Mouse (Mus musculus) thymus, postnatal 4 days (tissue): Measurements from ENCODE around the gene Sec62.

Experiments used
- DNase-seq: peaks from one replicate; pipeline ENCODE4 v3.0.0; 2021

Gene Sec62

DNA sequence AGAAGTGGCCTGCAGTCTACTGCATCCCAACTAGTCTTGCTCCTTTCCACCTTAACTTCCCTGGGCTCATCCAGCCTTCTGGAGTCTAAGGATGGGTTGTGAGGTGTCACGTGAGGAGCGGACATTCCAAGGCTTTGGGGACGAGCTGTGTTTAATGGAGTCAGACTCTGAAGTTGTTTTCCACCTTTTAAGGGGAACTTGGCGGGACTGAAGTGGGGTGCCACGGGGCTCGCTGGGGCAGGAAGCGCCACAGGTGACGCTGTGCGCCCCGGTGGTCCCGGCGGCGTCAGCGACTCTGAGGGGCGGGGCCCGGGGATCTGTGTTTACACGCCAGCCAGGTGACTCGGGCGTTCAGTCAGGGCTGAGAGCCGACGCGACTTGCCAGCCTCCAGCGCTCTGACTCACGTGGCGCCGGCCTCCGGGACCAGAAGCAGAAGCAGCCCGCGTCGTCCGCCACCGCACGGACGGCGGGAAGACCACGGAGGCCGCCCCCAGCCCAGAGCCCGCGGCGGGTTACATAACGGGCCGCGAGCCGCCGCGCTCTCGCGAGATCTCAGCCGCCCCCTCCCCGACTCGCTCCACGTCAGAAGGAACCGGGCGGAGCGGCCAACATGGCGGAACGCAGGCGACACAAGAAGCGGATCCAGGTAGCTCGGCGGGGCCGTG is at the start of gene Sec62:
Sec62 (plus strand) TSS at position 139 of the 666 bp plus-strand sequence.
- DNase-seq: peak; percentile 96

DNA sequence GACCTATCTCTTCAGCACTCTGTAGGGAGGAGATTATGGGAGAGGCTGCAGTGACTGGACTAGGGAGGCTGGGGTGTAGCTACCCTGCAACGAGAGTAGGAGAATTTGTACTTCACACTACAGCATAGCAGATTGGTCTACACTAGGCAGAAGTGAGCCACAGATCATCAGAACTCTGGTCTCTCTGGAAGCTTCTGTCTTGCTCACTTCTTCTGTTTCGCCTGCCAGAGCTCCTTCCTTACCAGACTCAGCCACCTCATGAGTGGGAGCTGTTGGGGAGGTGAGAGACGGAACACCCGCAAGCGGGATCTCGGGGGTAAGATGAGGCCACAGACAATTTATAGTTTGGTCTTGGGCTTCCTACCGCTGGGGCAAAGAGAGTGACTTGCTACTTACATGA is 49.8 kb upstream of the Sec62 start:
- no peak for DNase-seq

DNA sequence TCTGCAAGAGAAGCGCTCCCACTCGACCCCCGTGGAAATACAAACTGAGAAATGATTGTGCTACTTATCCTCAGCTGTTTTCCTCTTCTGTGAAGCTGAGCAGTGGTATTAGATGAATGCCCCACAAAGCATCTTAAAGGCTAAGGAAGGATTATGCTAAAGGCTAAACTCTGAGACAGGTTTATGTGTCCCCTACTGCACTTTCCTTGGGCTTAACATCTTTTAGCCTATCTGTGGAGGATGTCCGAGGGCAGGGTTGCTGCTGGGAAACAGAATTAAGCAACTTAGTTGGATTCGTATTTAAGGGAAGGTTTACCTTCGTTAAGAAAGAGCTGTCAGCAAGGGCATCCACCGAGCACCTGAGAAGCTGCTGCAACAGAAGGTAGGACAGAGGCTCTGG is 46.7 kb upstream of the Sec62 start, which contains the start of gene Samd7:
Samd7 (plus strand) TSS at position 288 of the 400 bp plus-strand sequence.
- DNase-seq: no peak

DNA sequence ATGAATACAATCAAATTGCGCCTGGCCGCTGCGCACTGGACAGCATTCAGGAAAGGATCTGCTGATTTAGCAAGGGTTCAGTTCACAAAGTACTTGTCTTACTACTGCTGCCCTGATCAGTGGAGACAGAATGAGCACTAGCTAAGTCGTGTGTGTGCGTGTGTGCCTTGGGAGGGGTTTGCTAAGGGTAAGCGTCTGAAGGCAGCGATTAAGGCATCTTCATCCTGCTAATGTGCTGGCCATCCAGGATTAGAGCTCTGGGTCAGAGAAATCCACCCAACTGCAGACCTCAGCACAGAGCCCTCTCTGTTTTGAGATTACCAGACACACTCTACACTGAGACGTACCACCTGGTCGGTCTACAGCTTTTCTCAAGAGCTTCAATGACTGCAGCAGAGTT is 44.4 kb upstream of the Sec62 start:
- DNase-seq: no peak

DNA sequence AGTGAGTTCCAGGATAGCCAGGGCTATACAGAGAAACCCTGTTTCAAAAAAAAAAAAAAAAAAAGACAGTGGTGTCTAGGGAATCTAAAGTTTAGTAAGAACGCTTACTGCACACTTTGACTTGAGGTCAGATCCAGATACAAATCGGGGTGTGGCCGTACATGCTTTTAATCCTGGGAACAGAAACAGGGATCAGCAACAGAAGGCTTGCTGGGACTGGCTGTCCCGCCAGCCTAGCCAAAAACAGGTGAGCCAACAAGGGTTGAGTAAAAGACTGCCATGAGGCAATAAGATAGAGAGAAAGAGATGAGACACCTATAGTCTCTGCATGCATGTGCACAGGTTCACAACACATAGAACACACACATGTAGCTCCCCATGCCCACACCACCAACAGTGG is 38.0 kb upstream of the Sec62 start:
- no peak for DNase-seq

DNA sequence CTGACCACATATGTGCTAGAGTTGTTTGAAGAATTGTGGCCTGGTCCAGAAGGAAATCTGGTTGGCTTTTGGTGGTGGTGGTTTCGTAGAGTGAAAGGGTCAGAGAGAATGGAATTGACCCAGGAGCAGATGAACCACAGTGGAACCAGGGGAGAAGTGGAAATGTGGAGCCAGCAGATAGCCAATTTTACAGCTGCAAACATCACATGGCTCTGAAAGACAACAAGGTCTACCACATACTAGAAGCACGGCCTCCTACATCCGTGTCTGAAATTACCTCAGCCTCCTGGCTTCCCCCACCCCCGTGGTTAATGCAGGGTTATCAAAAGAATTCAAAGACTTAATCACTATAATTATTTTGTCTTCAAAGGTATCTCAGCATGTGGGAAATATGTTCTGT is 27.8 kb upstream of the Sec62 start:
- no peak for DNase-seq

DNA sequence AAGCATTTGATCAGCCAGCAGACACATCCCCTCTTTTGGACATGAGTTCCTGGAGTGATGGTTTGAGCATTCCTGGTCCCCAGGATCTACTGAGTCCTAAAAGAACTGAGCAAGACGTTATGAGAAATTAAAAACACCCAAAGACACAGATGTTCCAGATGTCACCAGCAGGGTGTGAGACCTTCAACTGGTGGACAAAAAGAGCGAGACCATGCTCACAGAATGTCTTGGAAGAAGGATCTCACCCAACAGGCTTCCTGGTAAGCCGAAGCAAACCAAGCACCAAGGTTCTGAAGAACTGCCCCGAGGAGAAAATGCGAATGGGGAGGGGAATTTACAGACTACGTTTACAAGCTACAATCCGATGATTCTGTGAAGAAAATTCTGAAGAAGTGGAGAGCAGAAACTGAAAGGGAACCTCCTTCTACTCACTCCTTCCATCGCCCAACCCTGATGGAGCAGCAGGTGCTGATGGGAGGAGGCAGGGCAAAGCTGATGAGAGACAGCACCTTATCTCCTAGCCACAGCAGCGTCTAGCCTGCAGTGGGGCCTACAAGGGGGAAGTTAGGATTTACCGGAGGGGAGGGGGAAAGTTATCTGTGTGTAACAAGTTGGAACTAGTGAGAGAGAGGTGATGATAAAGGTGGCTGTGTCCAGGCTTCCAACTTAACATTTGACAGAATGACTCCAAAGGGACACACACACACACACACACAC is 27.2 kb upstream of the Sec62 start:
- DNase-seq: peak; percentile 46

DNA sequence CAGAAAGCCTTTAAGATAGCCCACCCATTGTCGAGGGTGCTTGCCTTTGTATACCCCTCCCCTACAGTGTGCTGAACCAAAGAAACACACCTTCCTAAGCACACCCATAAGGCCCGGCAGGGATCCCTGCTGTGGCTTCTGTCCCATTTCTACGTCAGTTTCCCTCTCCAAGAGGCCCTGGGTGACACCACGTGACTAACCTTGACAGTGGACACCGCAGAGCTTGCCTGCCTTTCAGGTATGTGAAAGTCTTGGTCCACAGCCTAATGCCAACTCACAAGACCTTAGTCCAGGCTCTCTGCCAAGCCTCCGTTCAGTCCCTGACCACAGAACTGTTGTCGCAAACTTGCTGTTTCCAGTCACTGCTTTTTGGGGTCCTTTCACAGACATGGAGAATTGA is 26.5 kb upstream of the Sec62 start:
- no peak for DNase-seq

DNA sequence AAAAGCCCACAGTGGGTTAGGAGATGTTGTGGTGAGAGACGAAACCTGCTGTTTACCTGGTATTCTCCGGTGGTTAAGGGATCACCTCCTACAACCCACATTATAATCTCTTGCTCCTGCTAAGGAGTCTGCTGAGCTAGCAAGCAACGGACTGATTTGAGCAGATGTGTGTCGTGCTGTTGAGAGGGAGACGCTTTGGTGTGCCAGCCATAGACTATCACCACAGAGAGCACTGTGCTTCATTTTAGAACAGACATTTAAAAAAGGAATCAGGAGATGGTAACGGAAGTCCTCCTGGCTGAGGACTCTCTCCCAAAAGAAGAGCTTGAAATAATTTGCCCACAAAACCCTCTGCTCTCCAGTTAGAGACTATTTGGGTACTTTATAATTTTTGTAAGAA is 25.4 kb upstream of the Sec62 start:
- no peak for DNase-seq

DNA sequence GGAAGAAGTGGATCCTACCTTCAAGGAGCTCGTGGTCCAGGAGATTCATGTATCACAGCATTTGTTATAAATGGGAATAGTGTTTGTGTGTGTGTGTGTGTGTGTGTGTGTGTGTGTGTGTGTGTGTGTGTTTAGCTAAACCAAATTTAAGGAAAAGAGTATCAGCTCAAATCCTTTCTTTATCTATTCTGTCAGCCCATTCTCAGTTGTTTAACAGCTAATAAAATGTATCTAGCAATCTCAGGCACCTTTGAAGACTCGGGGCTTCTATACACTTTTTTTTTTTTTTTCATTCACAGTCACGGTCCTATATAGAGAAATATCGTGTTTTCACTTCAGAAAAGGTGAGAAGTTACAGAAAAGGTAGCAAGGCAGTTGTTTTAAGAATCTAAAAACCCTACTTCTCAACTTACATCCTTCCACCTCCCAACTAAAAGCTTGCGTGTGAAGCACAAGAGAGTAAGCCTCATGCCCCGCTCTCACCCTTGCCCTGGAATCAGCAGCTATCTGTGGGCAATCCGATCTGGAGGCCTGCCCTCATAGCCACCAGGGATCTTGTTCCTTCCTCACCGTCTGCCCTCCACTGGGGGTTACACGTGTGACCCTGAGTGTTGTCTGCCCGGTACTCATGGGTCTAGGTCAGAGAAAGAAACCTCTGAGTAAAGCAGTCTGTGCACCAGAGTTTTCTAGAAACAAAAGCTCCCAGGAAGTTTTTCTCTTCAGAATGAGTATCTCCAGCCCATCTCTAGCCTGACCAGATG is 22.7 kb upstream of the Sec62 start:
- no peak for DNase-seq

DNA sequence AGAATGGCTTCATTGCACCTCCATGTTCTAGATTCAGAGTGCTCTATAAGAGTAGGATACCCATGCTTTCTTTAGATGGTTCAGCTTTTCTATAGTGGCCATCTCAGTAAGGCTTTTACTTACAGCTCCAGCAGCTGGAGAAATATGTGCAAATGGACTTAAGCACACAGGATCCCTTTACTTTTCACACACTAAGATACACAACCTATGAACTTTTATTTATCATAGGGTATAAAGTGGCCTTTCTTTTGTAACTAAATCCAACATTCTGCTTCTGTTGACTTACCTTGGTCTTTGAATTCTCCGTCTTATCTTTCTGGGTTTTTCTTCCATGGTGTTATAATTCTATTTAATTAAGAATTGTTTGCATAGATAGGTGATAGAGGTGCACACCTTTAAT is 21.1 kb upstream of the Sec62 start:
- no peak for DNase-seq

DNA sequence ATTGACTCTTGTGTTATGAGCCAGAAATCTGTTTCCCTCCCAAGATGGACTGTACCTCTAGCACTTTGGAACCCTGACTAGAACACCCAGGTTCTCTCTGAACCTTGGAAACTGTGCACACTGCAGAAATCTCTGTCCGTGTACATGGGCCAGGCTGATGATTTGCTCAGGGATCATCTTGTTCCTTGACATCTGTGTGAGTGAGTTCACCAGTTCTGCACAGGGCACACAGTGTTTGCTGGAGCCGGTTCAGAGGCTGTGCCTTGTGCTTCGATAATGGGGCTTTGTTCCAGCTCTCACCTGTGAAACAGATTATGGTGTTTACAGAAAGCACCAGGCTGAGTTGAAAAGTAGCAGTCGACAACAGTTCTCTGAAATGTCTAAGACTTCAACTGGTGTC is 20.0 kb upstream of the Sec62 start:
- DNase-seq: no peak

DNA sequence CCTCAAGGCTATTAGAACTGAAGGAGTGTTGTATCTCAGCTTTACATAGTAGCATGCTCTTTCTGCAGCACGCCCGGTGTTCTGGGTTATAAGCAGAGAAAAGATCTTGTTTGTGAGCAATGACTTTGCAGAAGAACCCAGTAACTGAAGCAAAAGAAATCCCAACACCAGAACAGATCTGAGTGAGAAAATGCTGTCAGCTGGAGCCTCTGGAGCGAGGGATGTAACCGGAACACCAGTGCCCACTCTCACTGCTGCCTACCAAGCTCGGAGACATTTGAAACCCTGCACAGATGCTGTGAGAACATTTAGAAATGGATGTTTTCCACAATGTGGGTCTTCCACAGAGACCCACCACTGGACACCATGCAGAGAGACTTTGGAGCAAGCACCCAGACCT is 18.0 kb upstream of the Sec62 start:
- DNase-seq: no peak

DNA sequence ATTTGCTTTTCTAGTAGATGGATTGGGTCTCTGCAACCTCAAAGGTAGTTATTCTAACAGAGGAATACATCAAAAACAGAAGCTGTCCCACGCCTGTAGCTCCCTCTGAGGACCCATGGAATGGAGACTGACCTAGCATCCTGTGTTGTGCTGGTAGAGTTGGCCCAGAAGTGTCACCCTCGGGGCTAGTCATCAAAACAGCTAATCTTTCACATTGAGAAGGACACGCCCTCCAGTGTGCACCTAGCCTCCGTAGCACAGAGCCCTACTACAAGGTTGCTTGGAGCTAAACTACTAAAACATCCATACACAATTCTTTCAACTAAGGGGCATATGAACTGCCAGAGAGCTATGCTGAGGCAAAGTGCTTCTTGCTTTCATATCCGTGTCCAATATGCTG is 14.7 kb upstream of the Sec62 start:
- no peak for DNase-seq

DNA sequence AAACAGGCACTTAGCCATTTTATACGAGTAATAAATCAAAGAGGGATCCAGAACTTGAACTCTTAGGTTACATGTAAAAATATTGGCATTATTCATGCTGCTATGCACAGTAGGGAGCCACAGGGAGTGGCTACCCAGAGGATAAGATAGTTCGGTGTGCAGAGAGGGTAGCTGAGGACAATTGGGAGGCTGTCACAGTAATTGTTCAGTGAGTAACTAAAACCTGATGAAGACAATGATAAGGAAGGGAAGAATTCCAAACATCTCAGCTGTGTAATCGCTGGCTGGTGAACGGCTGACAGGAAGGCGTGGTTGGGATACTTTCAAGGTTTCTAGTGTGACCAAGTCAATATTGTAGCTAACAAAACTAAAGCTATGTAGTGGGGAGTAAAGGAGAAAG is 4.1 kb upstream of the Sec62 start:
- no peak for DNase-seq

DNA sequence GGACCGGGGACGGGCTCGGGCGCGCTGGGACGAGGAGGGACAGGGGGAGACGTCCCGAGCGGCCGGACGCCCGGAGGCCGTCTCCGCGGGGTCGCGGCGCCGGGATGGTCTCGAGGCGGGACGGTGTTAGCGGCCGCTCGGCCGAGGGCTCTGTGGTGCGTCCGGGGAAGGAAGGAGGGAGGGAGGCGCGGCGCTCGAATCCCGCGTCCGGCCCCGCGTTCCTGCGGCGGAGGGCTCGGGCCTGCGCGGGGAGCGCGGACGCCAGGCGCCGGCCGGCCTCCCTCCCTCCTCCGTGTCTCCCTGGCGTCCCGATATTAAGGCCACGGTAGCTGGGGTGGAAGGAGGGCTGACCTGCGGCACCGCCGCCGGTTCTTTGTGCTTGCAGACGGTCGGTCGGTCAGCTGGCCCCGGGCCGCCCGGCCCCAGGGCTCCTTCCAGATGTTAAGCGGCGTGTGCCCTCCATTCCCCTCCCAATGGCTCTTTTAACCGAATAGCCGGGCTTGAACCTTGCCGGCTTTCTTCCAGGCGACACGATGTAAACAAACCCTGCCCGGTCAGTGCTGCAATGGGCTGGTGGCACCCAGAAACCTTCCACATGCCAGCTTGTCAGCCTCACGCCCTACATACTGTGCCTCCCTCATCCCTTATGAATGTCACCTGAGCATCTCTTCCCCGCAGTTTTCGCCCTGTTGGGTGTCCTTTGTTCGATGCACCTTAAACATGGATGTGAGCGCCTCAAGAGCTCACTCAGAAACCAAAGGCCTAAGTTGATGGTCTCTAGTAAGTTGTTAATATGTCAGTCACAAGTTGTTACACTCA is 937 bp downstream of the Sec62 start:
- DNase-seq: no peak

DNA sequence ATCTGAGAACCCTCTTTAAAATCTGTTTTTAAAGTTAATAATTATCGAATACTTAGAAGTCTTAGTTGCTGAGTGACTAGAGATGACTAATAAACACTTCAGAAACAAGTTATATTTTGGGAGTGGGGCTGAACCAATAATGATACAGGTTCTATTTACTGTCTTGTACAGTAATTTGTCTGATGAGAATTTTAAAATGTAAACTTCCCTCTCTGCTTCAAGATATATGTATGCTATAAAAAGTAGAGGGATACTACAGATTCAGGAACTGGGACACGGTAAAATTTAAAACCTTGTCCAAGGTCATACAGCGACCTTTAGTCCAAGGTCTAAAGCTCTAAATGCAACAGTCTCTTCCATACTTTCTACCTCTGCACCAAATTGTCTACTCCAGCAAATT is 9.5 kb downstream of the Sec62 start:
- DNase-seq: no peak

DNA sequence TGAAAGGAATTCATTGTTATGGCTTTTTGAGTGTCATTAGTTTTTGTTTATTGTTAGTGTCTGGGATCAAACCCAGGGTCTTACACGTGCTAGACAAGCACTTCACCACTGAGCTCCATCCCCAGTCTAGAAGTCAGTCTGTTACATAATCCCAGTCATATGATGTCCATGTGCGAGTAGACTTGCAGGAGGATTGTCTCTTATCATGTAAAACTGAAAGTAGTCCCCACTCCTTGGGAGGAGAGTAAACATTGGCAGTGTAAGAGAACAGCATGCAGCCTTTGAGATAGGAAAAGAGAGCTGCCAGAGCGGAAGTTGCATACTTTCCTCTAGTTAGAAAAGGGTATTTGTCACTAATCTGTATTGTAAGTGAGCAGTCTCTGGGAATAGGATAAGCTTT is 20.2 kb downstream of the Sec62 start:
- no peak for DNase-seq

DNA sequence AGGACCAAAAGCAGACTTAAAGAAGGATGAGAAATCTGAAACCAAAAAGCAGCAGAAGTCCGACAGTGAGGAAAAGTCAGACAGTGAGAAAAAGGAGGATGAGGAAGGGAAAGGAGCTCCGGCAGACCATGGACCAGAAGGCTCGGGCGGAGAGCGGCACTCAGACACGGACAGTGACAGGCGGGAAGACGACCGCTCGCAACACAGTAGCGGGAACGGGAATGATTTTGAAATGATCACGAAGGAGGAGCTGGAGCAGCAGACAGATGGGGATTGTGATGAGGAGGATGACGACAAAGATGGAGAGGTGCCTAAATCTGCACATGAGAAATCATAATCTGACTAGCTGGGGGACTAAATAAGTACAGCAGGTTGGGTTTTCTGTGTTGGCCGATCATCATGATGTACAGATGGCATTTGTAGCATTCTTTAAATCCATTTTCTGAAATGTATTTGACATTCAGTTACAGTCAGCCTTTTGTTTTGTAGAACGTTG is 26.0 kb downstream of the Sec62 start:
- no peak for DNase-seq

DNA sequence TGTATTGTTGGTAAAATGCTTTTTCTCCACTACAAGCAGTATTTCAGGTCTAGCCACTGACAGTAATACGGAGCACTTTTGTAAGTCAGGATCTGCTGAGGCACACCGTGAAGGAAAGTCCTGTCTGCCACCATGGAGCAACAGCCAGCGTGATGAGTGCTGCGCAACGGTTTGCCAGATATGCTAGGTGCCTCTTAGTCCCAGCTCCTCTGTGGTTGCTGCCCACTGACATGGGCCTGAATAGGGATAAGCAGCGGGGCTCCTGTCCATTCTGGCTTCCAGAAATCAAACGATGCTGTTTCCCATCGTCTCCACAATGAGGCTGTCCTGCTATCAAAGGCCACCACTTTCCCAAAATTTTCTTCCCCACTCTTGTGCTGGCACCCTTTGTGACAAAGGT is 29.5 kb downstream of the Sec62 start:
- DNase-seq: no peak

DNA sequence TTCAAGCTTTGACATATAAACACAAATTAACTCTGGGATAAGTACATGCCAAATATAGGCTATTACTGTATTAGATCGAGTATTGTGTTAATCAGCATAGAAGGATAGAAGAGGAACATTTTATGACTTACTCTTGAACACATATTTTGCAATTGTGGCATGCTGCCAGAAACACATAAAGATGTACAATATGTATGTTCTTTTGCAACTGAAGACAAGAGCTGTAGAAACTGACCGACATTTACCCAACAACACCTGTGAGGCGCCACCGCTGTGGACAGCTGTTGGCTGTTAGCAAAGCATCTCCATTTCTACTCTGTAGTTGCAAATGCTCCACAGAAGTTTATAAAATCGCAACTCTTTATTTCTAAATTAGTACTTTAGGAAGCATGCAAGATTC is 33.4 kb downstream of the Sec62 start:
- no peak for DNase-seq

DNA sequence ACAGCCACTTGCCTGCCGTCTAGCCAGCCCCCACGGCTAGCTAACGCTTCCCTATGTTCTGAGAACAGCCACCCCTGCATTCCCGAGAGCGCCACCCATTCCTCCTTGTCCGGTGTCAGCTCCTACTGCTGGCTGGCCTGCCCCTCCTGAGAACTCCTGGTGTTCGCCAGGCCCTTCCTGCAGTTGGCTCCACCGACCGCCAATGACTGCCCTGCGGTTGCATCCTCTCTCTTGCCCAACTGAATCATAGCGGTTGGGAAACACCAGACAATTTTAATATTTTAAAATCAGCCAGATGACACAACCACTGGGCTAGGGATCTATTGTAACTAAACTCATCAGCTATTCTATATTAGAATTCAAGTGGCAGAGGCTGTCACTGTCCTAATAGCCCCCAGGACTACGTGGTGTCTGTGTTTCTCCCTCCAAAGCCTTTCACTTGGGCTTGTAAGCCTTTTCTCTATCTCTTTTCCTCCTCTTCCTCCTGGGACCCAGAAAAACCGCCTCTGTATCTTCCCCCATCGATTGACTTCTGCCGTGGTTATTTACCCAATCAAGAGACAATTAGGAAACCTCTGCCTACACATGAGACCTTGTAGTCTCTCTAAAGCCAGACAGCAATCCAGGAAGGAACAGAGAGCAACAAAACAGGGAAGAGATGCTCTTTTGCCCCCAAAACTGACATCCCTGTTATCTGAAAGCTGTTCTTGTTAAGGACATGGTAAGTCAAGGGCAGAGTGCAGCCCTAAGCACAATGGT is 39.4 kb downstream of the Sec62 start:
- DNase-seq: no peak
